Mouse (Mus musculus) frontal cortex, postnatal 36 days (tissue): ENCODE results near the gene Recql.
A peak's percentile ranks its signal among the peaks of the same experiment; 100 is the strongest.
"Not testable (repeated sequence)": the region's sequence is repeated elsewhere in the genome, so short reads cannot be mapped to it uniquely, and the experiment has no call there.

ENCODE experiments used
- DNase-seq, 2 experiments: peaks; one replicate each; pipeline ENCODE4 v3.0.0; 2022; ENCODE audit warnings: low spot score in 2 of 2

The Recql gene

DNA sequence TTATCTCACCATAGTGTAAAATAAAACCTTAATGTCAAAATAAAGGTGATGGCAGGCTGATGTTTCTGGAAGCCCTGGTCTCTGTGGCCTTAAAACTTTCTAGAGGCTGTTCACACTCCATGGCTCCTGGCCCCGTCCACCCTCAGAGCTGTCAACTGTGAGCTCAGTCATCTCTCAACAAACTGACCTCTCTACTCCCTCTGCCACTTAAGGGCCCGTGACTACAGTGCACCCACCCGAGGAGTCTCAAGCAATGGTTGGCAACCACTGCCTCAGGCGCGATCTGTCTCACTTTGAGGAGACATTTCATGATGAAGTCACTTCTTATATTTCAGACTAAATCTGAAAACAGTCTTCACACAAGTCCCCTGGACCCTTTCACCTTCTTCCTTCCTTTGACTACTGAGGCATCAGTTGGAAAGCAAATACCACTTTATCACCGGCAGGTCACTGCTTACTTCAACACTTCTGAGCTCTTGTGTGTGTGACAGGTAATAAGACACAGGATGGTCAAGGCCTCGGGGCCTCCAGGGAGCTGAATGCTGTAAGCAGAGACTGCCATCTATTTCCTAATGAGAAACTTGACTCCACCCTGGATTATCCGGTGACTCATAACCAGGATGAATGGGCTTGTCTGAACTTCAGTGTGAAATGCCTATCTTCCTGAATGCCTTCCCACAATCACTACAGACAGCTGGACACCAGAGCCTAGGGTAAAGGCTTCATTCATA lies 21.0 kb downstream of the Recql start:
- DNase-seq, result no peak

DNA sequence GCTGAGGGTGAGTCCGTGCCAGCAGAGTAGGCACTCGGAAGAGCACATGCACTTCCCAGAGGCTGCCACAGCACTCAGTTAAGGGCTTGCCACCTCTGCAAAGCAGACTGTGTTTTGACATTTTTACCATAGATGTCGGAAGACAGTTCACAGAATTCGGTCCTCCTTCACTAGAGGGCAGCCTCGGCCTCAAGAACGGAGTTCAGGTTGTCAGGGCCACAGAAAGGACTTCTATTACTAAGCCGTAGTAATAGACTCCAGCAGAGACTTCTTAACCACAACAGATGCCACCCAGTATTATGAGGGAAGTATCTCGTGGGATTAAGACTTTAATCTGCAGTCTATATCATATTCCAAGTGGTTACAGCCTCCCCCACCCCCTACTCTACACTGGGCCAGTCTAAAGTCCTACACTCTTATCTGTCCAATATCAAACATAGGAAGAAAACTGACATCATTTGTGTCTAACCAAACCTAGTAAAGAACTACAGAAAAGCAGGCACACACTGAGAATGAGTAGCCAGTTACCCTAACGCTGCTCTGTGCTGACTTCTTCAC lies 23.8 kb downstream of the Recql start:
- DNase-seq, result no peak

DNA sequence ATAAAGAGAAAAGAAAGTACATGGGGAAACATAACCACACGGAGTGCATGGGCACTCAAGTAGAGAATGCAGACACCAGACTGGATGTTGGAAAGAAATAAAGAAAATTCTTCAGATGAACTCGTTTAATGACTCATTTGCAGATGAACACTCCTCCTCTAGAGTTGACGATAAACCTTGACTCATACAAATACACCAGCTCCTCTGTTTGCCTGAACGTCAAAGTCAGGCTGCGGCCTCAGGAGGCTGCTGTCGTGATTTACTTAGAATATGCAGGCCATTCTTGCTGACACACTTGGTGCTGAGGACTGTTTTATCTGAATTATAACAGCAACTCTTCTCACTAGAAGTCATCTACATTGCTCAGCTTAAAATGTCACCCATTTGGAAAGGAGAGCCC lies 24.9 kb downstream of the Recql start:
- no peak for DNase-seq

DNA sequence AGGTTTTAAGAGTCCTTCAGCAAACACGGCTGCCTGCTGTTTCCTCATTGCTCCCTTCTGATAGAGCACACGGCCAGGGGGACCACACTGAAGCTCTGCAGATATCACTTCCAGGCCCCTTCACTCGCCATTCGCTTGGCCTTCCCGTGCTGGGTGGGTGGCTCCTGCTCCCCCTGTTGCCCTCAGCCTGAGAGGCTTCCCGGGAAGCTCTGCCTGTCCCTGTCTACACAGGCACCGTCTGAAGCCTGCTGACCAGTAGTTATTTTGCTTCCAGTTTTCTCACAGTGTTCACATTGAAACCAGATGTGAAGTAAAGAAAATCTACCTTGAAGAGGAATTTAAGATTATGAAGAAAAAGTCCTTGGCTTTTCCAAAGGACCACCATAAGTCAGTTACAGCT lies 29.8 kb downstream of the Recql start:
- no peak for DNase-seq

DNA sequence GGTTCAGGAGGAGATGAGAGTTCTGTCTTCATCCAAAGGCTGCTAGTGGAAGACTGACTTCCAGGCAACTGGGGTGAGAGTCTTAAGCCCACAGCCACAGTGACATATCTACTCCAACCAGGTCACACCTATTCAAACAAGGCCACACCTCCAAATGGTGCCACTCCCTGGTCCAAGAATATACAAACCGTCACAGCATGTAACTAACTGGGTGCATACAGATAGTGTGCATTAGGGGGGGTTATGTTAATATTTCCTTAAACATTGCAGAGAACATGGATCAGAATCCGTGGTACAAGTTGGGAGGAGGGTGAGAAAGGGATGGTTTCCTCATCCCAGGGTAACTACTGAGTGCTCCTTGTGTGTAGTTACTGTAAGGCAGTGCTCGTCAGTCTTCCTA lies 34.8 kb downstream of the Recql start:
- not testable (repeated sequence) for DNase-seq

DNA sequence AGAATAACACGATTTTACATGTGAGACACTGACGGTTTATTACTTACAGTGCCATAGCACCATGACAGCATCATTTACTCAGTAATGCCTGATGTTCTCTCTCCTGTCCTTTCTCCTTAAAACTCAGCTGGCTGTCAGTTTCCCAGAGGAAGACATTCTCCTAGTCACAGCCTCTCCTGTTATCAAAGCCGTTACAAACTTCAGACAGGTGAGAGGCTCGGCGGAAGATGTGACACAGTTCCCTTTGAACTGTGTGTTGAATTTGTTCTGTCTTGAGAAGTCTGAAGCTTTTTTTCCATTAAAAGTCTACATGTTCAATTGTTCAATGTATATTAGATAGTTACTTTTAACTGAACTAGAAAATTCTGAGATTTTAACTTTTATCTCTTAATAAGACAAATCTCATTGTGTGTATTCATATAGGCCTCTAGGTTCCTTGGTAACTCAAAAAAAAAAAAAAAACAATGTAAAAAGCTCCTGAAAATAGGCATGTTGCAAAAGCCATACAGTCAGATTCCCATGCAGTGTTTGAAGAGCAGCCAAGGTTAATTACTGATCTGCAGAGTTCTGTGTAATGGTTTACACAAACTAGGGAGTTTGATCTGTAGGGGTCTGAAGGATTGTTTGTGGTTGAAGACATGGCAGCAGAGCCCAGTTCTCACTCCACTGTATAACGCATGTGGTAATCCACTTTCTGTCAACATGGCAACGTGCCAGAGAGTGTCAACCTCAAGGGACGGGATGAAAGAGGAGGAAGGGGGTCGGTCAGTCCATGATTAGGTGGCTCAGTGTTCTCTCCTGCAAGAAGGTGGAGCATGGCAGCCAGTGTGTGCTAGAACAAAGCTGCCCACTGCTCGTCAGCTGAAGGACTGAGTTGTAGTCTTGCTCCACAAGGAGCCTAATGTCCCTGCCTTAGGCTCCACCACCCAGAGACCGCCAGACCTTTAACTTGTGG lies 39.2 kb downstream of the Recql start:
- DNase-seq, result no peak

DNA sequence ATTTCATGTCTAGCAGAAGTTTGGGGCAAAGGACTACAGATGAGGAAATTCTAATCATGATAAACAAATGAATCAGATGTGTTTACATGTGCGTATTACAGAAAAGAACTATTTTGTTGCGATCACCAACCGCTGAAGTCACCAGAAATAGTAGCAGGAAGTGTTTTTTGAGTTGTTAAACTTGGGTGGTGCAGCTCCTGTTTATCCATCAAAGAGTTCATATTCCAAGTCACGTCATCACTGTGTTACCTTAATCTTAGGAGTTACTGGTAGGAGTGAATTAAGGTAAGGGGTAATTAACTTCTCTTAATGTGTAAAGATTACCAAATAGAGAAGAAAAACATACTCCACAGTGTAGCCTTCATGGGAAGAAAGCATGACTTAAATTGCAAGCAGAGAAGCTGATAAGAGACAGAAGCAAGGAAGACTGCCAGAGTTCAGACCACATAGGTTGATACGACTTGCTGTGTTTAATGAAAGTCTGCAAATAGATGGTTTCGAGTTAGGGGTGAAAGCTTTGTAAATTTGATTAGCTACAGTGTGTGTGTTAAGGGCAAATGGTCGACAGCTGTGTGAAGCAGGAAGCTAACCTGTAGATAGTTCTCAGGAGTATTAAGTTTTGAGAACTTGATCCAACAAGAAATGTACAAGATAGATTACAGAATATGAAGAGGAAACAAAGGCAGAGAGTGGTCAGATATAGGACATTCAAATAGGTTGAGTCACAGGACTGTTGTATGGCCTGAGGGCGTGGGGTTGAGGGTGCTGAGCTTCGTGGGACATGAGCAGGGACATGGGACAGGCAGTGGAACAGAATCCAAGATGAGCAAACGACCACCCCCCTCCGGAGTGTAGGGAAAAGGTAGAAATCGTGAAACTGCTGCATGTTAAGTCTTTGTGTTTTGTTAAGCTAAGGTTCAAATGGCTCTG lies 40.4 kb downstream of the Recql start:
- DNase-seq, result no peak

DNA sequence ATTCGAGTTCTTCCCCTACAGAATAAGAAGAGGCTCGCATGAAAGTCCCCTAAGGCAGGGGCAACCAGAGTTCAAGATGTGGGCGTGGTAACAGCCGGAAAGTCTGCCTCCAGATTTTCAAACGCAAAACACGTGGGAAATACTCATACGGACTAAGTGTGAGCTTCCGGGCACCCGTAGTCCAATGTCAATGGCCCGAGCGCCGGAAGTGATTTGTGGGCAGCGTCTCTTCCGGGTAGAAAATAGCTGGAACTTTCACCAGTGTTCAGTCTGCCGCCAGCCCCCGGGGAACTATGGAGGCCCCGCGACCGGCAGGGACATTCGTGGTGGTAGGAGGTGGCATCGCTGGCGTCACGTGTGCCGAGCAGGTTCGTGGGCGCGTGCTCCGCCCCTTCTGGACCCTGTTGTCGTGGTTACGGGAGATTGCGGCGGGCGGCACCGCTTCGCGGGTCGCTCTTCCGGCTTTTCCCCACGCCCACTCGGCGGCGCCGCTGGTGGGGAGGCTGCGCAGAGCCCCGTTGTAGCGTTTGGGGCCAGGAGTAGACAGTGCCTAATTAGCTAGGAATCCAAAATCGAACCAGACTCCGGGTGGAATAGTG lies 41.3 kb downstream of the Recql start, which contains the start of gene Pyroxd1:
Pyroxd1 (plus strand) TSS at position 215 of the 599 bp plus-strand sequence.
- peak; percentile 84 to 94 for DNase-seq

DNA sequence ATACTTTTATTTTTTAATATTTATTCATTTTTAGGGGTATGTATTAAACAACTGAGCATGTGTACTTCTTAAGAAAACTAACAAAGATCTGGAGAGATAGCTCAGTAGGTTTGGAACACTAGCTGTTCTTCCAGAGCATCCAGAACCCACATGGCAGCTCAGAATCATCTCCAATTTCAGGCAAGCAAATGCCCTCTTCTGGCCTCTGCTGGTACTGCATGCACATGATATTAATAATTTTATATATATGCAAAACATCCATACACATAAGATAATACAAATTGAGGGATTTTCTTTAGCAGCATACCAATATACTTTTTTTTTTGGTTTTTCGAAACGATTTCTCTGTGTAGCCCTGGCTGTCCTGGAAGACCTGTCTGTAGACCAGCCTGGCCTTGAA lies 43.3 kb downstream of the Recql start:
- DNase-seq, result peak; percentile 22 to 68

DNA sequence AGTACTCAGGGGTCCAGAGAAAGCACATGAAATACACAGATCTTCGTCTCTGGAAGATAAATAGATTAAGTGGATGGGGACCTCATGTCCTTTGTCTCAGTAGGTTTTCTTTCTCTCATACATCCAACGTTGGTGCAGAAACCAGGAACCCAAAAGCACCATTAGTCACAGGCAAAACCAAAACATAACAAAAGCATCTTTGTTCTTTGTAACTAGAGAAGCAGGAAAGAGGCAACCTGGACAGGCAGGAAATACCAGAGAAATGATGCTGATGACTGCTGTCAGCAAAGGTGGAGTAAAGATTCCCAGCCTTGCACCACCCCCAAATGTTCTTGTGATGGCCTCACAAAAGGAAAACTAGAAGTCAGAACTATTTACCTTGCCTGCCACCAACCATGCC lies 47.3 kb downstream of the Recql start:
- no peak for DNase-seq

DNA sequence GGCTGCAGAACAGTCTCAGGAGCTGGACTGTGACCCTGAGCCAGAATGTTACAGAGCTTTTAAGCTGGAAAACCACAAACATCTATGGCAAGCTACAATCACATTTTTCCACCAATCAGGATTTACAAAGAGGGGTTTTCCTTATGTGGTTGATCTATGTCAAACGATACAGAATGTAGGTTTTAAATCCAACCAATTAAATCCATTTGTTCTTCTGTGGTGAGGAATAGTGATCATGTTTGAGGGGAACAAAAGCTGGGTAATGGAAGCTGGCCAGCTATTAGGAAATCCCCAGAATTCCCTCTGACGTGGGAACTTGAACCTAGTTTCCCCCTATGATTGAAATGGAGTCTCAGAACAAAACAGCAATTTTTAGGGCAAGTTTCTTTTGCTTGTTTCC lies 47.9 kb downstream of the Recql start:
- no peak for DNase-seq

DNA sequence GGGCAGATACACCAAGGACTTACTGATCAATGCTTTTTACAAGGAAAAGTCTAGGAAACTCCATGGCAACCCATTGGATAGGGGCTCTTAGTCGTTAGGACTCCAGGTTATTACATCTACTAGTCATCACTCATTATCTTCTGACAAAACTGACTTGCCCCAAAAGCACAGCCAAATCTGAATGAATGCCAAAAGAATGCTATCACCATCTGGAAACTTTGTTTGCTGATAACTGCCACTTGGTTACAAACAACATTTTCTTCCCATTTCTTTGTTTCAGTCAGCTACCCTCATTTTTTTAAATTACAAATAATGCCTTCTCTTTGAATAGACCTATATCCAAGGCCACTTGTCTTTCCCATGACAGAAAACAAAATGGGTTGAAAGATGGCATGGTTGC lies 57.7 kb downstream of the Recql start:
- DNase-seq, result no peak

DNA sequence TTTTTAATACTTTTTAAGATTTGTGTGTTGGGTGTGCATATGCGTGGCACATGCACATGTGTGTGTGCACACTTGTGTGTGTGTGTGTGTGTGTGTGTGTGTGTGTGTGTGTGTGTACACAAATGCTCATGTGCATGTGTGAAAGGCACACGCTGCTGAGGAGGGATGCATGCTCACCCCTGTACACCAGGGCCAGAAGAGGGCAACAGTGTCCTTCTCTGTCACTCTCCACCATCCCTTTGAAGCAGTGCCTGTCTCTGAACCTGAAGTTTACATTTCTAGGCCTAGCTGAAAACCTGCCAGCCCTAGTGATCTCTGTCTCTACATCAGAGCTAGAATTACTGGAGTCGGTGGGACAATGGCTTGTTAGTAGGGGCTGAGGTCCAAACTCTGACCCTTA lies 60.3 kb downstream of the Recql start:
- DNase-seq, result no peak

DNA sequence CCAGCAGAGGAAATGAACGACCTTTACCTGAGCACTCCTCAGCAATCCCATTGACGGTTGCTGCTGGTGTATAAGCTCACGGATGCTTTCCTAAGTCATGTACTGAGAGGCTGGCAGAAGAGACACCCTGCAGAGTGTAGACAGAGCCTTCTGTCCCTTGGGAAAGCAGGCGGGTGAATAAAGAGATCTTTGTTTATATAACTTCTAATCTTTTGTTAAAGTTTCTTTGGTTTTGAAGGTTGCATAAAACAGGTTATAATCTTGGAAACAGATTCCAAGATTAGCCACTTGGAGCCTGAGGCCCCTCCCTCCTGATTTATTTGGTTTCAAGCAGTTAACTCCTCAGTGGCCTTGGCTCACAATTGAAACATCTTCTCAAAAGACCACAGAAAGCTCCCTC lies 64.0 kb downstream of the Recql start, which contains the start of gene Slco1a5:
Slco1a5 (minus strand) TSS at position 101 of the 400 bp plus-strand sequence.
- no peak for DNase-seq

DNA sequence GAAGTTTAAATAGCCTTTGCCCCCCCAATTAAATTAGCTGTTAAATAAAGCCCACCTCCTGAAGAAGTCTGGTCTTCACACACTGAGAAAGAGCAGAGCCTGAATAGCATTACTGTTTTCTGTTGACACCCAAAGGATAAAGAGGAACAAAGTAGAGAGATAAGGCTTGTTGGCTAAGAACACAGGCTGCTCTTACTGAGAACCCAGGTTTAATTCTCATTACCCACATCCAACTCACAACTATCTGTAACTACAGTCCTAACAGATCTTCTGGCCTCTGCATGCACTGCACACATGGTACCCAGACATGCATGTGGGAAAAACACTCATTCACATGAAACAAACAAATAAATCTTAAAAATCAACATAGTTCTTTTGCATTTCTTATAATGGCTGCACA lies 69.8 kb downstream of the Recql start:
- DNase-seq, result no peak

DNA sequence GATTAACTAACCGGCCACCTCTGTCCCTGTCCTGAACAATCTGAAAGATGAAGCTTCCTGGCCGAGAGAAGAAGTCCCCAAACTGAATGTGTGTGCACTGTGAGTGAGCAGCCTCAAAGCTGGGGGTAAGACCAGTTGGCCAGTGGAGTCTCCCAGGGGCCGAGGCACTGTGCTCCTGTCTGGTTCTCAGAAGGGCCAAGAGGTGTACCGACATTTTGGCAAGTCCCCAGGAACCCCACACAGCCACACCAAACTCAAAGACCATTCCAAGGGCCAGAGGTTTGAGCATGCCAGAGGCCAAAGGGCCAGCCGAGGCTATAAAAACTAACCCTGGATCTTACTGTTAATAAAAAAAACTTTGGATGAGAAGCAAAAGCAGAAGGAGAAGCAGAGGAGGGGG lies 72.6 kb downstream of the Recql start:
- DNase-seq, result no peak

DNA sequence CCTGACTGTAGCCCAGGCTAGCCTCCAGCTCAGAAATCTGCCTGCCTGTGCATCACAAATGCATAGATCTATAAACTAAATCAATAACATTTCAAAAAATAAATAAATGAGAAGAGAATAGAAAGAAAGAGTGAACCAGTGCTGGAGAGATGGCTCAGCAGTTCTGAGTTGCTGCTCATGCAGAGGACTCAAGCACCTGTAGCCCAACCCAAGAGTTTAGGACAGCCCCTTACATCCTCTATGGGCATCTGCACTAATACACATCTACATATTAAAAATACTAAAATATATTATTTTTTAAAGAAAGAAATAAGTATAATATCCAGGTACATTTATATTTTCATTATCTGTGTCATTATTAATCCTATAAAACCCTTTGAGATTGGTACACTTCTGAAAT lies 81.8 kb downstream of the Recql start:
- no peak for DNase-seq
